8 mouse cellular contexts compared by ENCODE assay signal in the genomic region with DNA sequence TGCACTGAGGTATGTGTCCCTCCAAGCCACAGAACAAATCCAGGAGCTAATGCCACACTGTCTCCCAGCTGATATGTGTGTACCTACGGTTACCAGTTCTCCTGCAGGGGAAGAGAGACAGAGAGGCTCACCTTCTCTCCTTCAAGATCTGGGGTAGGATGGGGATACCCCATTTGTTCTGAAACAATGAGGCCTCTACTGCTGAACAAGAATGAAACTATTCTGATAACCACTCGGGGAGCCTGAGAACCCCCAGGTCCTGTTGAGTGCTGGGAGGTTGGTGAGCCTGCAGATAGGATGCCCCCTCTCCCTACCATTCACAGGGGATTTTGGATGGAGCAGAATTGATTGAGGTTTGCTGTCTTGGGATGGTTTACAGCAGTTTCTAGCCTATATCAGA.
"Had no signal": no experiment of that assay in that cellular context is flagged by ENCODE, and none has a peak within 500 bp of the region (broad histone marks: within the 10 kb centered on the region; RNA-seq: fewer than 3 reads in every experiment).

No protein-coding gene starts in this region.

- DNase-seq: liver, postnatal 0 days; lung, adult 2 months; lung, postnatal 14 days; lung, postnatal 36 days; right cerebral cortex, postnatal 14 days; thymus, adult 2 months; thymus, postnatal 25 days; thymus, postnatal 4 days had no signal
